Mouse (Mus musculus): ENCODE data around the gene Fem1b. TPM values are rescaled to one million over a fixed set of nuclear protein-coding genes. Genes with fewer than 3 reads are reported as not detected.
"Not testable (repeated sequence)": the region's sequence is repeated elsewhere in the genome, so short reads cannot be mapped to it uniquely, and the experiment has no call there.

Gene Fem1b
- total RNA-seq (2021), result 10 to 100 TPM; 40.3 to 41.6 TPM

- DNase-seq, result peak; percentile 92
Measured at GRCm38 (mm10) chr9:62811516-62812121, at the start of gene Fem1b. Gene Fem1b (minus strand): TSS chr9:62811934.

- DNase-seq, result no peak
Measured at GRCm38 (mm10) chr9:62860866-62861265, 49.1 kb upstream of the Fem1b start.

- not testable (repeated sequence) for DNase-seq
Measured at GRCm38 (mm10) chr9:62860102-62860501, 48.4 kb upstream of the Fem1b start.

GRCm38 (mm10) chr9:62858266-62859019 is 46.7 kb upstream of the Fem1b start:
- no peak for DNase-seq

GRCm38 (mm10) chr9:62857719-62858261 is 46.1 kb upstream of the Fem1b start, which contains the start of gene Calml4:
Gene Calml4 (plus strand): TSS chr9:62858080.
- DNase-seq, result peak; percentile 83

GRCm38 (mm10) chr9:62857216-62857615 is 45.5 kb upstream of the Fem1b start:
- DNase-seq, result no peak

GRCm38 (mm10) chr9:62854483-62854882 is 42.7 kb upstream of the Fem1b start:
- DNase-seq, result peak; percentile 33

GRCm38 (mm10) chr9:62851571-62851970 is 39.8 kb upstream of the Fem1b start:
- DNase-seq, result no peak

GRCm38 (mm10) chr9:62848641-62849040 is 36.9 kb upstream of the Fem1b start:
- DNase-seq, result no peak

GRCm38 (mm10) chr9:62847694-62848093 is 36.0 kb upstream of the Fem1b start:
- DNase-seq, result peak; percentile 95

GRCm38 (mm10) chr9:62844461-62844860 is 32.7 kb upstream of the Fem1b start:
- DNase-seq, result no peak

- DNase-seq, result no peak
Measured at GRCm38 (mm10) chr9:62843356-62844024, 31.8 kb upstream of the Fem1b start.

- DNase-seq, result no peak
Measured at GRCm38 (mm10) chr9:62839172-62839770, 27.5 kb upstream of the Fem1b start.

- DNase-seq, result peak; percentile 72
Measured at GRCm38 (mm10) chr9:62838506-62839171, 26.9 kb upstream of the Fem1b start, which contains the start of gene Cln6. Gene Cln6 (plus strand): TSS chr9:62838785.

- DNase-seq, result no peak
Measured at GRCm38 (mm10) chr9:62838146-62838505, 26.4 kb upstream of the Fem1b start.

GRCm38 (mm10) chr9:62837611-62838010 is 25.9 kb upstream of the Fem1b start:
- no peak for DNase-seq

- no peak for DNase-seq
Measured at GRCm38 (mm10) chr9:62835705-62836446, 24.1 kb upstream of the Fem1b start.

- no peak for DNase-seq
Measured at GRCm38 (mm10) chr9:62834906-62835305, 23.2 kb upstream of the Fem1b start.

- DNase-seq, result no peak
Measured at GRCm38 (mm10) chr9:62829877-62830276, 18.1 kb upstream of the Fem1b start.

GRCm38 (mm10) chr9:62828662-62829086 is 16.9 kb upstream of the Fem1b start:
- DNase-seq, result peak; percentile 98

GRCm38 (mm10) chr9:62827939-62828652 is 16.4 kb upstream of the Fem1b start:
- DNase-seq, result no peak

All from heart, postnatal 4 days (tissue).